Mouse (Mus musculus): ENCODE results near the gene Rps16.
"Not testable (repeated sequence)": the region's sequence is repeated elsewhere in the genome, so short reads cannot be mapped to it uniquely, and the experiment has no call there.

The Rps16 gene

GRCm38 (mm10) chr7:28373891-28374495, 23.5 kb downstream of the Rps16 start:
- no peak for DNase-seq (ENCODE audit: low spot score in 2 of 2)

DNA sequence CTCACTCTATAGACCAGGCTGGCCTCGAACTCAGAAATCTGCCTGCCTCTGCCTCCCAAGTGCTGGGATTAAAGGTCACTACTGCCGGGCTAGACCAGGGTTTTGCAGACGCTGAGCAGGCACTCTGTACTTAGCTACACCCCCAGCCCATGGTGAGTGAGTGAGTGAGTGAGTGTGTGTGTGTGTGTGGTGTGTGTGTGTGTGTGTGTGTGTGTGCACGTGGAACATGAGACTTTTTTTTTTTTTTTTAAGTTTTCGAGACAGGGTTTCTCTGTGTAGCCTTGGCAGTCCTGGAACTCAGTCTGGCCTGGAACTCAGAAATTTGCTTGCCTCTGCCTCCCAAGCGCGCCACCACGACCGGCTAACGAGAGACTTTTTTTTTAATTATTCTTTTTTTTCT, 24.2 kb downstream of the Rps16 start:
- no peak for DNase-seq (ENCODE audit: low spot score in 2 of 2)

DNA sequence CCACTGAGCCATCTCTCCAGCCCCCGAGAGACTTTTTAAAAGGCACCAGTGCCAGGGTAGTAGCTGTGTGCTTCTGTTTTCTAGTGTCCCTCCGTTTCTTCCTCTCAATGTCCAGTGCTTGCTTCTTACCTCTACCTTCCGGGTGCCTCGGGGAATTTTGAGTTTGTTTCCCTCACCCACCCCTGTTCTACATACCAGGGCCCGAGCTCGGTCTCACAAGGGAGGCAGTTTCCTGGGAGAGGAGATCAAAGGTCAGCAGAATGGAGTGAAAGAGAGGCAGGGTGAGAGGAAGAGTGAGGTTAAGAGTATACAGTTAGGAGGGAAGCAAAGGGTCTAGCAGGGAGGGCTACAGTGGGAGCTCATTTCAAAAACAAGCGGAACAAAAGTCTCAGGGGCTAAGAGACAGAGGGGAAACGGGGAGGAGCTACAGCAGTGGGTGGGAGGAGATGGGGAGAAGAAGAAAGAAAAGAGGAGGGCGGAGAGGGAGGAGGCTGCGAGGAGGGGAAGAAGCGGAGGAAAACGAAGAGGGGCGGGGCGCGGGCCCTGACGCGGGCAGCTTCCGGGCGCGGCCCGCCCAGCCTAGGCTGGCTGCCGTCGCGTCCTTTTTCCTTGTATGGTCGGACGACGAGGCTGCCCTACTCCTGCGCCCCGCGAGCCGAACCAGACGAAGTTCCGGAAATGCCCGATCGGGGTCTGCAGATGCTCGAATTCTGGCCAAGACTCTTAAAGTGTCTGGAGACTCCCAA, 24.9 kb downstream of the Rps16 start:
- DNase-seq (ENCODE audit: low spot score in 2 of 2): peak; percentile 65 to 67

- no peak for DNase-seq (ENCODE audit: low spot score in 2 of 2)
These were observed 25.7 kb downstream of the Rps16 start for GRCm38 (mm10) chr7:28376011-28376771.

GRCm38 (mm10) chr7:28377190-28378065, 27.0 kb downstream of the Rps16 start:
- no peak for DNase-seq (ENCODE audit: low spot score in 2 of 2)

- no peak for DNase-seq (ENCODE audit: low spot score in 2 of 2)
These were observed 27.7 kb downstream of the Rps16 start for GRCm38 (mm10) chr7:28378066-28378690.

GRCm38 (mm10) chr7:28378769-28379651, 28.6 kb downstream of the Rps16 start:
- peak; percentile 68 to 70 for DNase-seq (ENCODE audit: low spot score in 2 of 2)

DNA sequence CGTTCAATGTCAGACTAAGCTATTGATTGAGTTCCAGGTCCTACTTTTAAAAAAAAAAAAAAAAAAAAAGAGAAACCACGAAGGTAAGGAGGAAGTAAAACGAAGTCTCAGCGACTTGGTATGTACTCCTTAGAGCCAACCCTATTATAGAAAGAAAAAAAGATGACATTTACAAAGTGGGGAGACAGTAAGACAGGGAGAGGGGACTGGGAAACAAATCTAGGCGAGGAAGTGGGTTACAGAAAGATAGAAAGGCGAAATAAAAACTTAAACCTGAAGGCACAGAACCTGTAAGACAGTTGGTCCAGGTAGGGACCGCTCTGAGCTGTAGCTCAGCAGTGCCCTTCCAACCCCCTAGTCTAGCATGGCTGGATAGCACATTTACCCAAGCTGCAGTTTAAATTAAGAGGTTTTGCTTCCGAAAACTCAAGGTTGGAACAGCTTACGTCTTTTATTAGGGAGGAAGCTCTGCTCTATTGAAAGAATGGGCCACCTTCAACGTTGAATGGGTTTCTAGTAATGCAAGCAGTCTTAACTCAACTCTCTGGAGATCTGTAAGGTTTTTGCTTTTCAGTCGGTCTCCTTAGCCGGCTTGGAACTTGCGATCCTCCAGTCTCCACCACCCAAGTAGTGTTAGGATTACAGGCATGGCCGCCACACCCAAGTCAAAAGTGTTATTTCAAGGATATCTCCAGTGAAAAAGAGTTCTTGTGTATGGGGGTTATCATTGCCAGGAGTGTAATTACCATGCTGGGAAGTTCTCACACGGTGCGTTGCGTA, 30.0 kb downstream of the Rps16 start, which contains the start of gene Zfp36:
Gene Zfp36, minus strand, starts transcription at position 17 of the 780 bp plus-strand sequence.
- no peak for DNase-seq (ENCODE audit: low spot score in 2 of 2)

DNA sequence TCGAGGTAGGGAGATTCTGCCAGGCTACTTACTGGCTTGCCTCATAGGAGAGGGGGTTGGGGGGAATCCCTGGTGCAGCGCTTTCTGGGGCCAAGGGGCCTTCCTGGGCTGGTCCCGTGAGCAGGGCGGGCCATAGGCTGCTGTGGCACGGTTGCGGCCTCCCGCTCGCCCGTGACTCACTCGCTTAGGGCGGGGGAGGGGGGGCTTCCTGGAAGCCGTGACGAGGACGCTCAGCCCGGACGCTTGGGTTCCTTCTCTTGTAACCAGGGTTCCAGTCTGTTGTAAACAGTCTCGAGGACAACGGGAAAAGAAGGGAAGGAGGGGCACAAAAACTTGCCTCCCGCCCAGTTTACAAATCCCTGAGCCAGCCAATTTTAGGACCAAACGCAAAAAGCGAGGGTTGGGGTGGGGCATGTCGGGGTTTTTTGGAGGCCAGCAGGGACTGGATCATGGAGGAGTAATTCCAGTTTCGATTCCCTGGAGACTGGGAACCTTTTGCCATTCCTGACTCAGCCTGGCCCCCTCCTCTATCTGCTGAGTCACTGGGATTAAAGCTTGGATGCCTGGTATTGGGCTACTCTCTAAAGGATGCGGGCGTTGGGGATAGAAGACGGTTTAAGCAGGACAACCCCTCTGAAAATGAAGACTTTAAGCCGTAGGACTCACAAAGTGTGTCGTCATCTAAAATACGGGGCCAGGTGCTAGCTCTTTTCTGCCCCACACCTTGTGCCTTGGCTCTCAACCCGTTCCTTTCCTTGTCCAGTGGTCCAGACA, 30.8 kb downstream of the Rps16 start:
- DNase-seq (ENCODE audit: low spot score in 2 of 2): no peak

DNA sequence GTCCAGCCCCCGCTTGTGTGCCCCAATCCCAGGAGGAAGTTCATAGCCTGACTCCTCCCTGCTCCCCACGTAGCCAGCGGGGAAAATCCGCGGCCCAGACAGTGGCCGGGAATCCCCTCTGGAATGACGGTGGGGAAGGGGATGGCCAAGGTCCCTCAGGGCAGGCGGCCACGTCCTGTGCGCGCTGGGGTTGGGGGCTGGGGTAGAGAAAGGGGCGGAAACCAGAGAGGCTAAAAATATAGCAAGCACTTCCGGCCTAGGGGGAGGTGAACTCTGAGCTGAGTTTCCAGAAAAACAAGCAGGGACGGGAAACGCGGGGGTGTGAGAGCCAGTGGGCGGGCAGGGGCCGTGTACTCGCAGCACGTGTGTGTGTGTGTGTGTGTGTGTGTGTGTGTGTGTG, 31.5 kb downstream of the Rps16 start:
- peak in 1 of 2 experiments; percentile 57 for DNase-seq (ENCODE audit: low spot score in 2 of 2)

DNA sequence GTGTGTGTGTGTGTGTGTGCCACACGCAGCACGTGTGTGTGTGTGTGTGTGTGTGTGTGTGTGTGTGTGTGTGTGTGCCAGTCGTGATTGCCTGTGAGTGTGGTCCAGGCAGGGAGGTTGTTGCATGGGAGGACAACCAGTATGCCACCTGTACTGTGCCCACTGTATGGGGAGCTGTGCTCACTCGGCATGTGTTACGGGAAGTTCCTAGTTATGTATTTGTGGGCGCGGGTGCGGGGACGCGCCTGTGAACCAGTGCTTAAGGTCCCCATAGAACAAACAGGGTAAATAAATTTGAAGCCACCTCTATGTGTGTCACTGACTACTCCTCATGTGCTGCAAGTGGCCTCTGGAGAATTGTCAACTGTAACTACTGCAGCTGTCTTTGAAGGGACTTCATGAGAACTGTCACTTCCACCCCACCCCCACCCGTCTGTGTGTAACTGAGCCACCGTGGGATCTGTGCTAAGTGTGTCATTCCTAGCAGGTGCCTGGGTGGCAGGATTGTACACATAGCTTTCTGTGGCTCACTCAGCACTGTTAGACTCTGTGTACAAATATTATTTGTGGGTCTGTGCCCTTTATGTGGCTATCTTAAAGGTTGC, 32.0 kb downstream of the Rps16 start:
- no peak for DNase-seq (ENCODE audit: low spot score in 2 of 2)

DNA sequence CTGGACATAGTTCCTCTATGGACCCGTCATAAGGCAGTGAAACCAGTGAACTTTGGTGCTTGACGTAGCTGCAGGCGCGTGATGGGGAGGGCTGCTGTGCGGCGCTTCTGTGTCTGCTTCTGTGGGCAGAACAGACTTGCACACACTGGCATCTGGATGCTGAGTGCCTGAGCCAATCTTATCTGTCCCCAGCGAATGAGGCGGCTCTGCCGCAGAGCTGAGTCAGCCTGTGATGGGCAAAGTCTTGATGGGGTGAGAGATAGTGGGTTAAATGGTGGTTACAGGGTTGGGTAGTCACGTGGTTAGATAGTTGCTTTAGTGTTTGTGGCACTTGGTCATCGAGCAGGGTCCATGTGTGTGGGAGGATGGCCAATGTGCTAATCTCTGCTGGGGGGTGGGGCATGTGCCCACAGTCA, 32.5 kb downstream of the Rps16 start:
- peak in 1 of 2 experiments; percentile 66 for DNase-seq (ENCODE audit: low spot score in 2 of 2)

DNA sequence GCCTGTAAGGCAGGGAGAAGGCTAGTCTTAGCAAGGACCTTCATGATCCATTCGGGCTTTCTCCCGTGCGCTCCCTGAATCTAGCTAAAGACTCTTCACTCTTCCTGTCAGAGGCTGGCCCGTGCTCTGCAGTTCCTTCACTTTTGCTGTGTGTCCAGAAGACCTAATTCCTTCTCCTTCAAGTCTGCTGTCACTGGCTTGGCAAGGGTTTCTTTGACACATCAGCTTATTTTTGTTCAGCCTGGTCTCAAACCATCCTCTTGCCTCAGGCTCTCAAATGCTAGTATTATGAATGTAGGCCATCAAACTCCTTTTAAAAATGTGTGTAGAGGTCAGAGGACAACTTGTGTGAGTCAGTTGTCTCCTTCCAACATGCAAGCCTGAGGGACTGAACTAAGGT, 33.2 kb downstream of the Rps16 start:
- no peak for DNase-seq (ENCODE audit: low spot score in 2 of 2)

DNA sequence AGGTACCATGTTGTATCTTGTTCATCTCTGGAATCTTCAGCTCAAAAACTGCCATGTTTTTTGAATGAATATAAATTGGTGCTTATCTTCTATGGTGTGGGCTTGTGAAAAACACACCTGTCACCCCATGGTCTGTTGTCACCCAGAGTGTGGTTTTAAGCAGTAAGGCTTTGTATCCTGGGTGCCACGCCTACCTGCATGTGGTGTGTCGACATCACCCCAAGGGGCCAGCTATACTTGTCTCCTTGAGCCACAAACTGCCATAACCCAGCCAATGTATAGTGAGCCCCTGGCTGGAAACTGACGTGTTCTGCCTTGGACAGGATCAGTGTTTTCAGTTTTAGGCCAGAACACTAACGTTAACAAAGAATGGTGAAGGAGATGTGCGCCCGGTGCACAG, 33.7 kb downstream of the Rps16 start:
- DNase-seq (ENCODE audit: low spot score in 2 of 2): no peak

DNA sequence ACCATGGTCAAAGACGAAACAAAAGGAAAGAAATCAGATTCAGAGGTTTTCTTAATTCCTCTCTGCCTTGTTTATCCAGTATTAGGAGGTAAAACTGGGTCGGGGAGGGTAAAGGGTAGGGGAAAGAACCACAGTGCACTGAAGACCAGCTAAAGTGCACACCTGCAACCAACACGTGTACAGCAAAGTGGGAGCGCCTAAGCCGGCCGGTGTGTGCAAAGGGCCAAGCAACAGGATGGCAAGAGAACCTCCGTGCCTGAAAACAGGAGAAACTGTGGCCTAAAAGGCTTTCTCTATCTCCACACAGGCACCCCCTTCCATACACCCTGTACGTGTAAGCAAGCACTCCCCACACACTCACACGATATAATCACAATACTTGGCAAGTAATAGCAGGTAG, 34.7 kb downstream of the Rps16 start:
- no peak for DNase-seq (ENCODE audit: low spot score in 2 of 2)

GRCm38 (mm10) chr7:28386007-28386406, 35.6 kb downstream of the Rps16 start:
- no peak for DNase-seq (ENCODE audit: low spot score in 2 of 2)

GRCm38 (mm10) chr7:28386462-28386861, 36.0 kb downstream of the Rps16 start:
- DNase-seq (ENCODE audit: low spot score in 2 of 2): peak; percentile 63 to 71

DNA sequence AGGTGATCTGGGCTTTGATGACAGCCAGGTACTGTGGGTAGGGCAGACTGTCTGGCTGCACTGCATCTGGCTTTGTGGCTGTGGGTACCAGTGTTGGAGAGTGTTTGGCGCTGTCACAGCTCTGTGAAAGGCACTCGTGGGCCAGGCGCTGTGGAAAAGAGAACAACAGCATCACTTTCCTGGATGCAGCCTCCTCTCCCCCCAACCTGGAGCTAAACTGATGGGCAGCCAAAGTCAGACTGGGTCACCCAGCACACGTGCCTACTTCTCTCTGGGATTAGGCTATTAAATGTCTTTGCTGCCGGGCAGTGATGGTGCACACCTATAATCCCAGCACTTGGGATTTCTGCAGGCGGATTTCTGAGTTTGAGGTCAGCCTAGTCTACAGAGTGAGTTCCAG, 36.4 kb downstream of the Rps16 start:
- DNase-seq (ENCODE audit: low spot score in 2 of 2): not testable (repeated sequence)

All from frontal cortex, postnatal 14 days (tissue).